Mouse (Mus musculus) C2C12 (cell line): Measurements from ENCODE around the gene C2cd5. TPM values are rescaled to one million over a fixed set of nuclear protein-coding genes. Genes with fewer than 3 reads are reported as not detected.

Source experiments
- H3K27me3 ChIP-seq: one replicate; pipeline ENCODE4 v1.6.1; 2011; ENCODE audit not compliant: control insufficient read depth, insufficient read depth, insufficient read length
- H3K36me3 ChIP-seq: one replicate; pipeline ENCODE4 v1.6.1; 2011; ENCODE audit not compliant: control insufficient read depth, insufficient read depth
- H3K4me3 ChIP-seq: one replicate; pipeline ENCODE4 v1.5.1; 2011; ENCODE audit warnings: mild to moderate bottlenecking, control low read depth; ENCODE audit not compliant: poor library complexity, insufficient read depth, severe bottlenecking
- H3K79me2 ChIP-seq: one replicate; pipeline ENCODE4 v1.6.1; 2011; ENCODE audit not compliant: control insufficient read depth, insufficient read depth
- H3K79me3 ChIP-seq: one replicate; pipeline ENCODE4 v1.6.1; 2011; ENCODE audit warnings: low read depth, control low read depth
- H3ac ChIP-seq: one replicate; pipeline ENCODE3; 2011; ENCODE audit warnings: low read depth; ENCODE audit not compliant: control insufficient read depth, insufficient read length
- CEBPB ChIP-seq: IDR thresholded peaks from one replicate; pipeline ENCODE4 v1.6.1; 2011; ENCODE audit warnings: low read depth, mild to moderate bottlenecking, control low read depth, moderate library complexity
- CTCF ChIP-seq: IDR thresholded peaks from one replicate; pipeline ENCODE4 v1.5.1; 2011; ENCODE audit not compliant: control insufficient read depth, insufficient read depth, insufficient read length
- FOSL1 ChIP-seq: IDR thresholded peaks from one replicate; pipeline ENCODE4 v1.8.0; 2011; ENCODE audit warnings: mild to moderate bottlenecking, low read length; ENCODE audit not compliant: poor library complexity, insufficient read depth, severe bottlenecking
- MAX ChIP-seq: IDR thresholded peaks from one replicate; pipeline ENCODE4 v1.6.1; 2011; ENCODE audit warnings: mild to moderate bottlenecking, control low read depth
- MYOD1 ChIP-seq: IDR thresholded peaks from one replicate; pipeline ENCODE4 v1.6.1; 2011; ENCODE audit warnings: low read depth; ENCODE audit not compliant: control insufficient read depth, insufficient read length
- MYOG ChIP-seq: IDR thresholded peaks from one replicate; pipeline ENCODE4 v1.6.1; 2011; ENCODE audit not compliant: control insufficient read depth, insufficient read length; ENCODE audit errors: extremely low read depth
- USF1 ChIP-seq: IDR thresholded peaks from one replicate; pipeline ENCODE4 v1.6.1; 2011; ENCODE audit warnings: low read depth, mild to moderate bottlenecking, control low read depth, moderate library complexity
- polyA plus RNA-seq: library from polyadenylated mRNA; unstranded; fragments of >200 nt; fragmentation: generic; extraction: Trizol; gene quantifications from one replicate; pipeline ENCODE4 v1.2.1, GENCODE M21; 2012; ENCODE audit warnings: missing spikeins

C2cd5 gene
- polyA plus RNA-seq, 1 experiment, result 4.8 TPM

DNA sequence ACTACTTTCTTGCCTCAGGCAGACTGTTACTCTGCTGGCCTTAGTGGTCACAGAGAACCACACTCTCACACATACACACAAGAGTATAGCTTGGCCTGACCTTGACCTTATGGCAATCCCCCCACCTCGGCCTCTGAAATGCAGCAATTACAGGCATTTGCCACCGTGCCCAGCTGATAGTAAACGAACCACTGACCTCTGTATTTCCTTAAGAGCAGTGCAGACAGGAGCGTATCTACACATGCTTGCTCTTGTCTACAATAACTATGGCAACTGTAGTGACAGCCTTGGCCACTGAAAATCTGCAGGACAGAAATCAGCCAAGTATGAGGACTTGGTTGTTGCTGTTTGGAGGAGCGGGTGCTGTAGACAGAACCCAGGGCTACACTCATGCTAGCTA, 37.4 kb upstream of the C2cd5 start:
- no peaks in the 10 kb centered on the region for H3K27me3 ChIP-seq
- no peaks in the 10 kb centered on the region for H3K79me2 ChIP-seq
- H3K36me3 ChIP-seq, result no peaks in the 10 kb centered on the region
- no peaks in the 10 kb centered on the region for H3K79me3 ChIP-seq
- H3K4me3 ChIP-seq, result no peak overlapping the region
- no peak overlapping the region for H3ac ChIP-seq
- TF ChIP-seq CTCF (no peak), MAX (no peak), USF1 (no peak), CEBPB (no peak), FOSL1 (no peak), MYOD1 (no peak), MYOG (no peak)

DNA sequence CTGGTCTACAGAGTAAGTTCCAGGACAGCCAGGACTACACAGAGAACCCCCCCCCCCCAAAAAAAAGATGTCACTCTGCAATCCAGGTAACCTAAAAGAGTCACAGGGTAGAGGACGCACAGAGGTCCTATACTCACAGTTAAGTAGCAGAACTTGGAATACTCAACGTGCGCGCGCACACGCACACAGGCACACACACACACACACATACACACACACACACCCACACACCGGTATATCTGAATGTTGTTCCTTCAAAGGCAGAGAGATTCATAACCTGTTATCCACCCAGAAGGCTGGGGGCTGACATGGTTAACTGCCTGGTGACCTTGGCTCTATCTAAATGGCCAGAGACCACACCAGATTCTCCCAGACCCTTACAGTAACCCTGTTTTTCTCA, 36.7 kb upstream of the C2cd5 start:
- Histone ChIP-seq H3K79me3 (no peaks in the 10 kb centered on the region), H3K36me3 (no peaks in the 10 kb centered on the region), H3K4me3 (no peak overlapping the region), H3K27me3 (no peaks in the 10 kb centered on the region), H3ac (no peak overlapping the region), H3K79me2 (no peaks in the 10 kb centered on the region)
- TF ChIP-seq USF1 (no peak), MAX (no peak), FOSL1 (no peak), MYOG (no peak), MYOD1 (no peak), CTCF (no peak), CEBPB (no peak)

DNA sequence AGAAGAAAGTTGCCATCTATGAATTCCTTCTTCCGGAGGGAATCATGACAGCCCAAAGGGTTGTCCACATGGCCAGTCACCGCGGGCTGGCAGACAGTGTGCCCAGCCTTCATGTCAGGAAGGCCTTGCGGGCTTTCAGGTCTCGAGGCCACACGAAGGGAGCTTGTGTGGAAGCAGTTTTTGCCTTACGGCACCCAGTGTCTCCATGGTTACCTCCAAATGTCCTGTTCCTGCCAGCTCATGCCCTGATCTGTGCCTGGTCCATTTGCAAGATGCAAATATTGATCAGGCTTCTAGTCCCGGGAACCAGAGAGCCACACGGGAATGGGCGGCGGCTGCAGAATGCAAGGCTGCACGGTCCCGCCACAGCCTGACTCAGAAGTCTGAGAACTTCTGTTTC, 35.2 kb upstream of the C2cd5 start:
- Histone ChIP-seq H3K79me2 (no peaks in the 10 kb centered on the region), H3K4me3 (no peak overlapping the region)

DNA sequence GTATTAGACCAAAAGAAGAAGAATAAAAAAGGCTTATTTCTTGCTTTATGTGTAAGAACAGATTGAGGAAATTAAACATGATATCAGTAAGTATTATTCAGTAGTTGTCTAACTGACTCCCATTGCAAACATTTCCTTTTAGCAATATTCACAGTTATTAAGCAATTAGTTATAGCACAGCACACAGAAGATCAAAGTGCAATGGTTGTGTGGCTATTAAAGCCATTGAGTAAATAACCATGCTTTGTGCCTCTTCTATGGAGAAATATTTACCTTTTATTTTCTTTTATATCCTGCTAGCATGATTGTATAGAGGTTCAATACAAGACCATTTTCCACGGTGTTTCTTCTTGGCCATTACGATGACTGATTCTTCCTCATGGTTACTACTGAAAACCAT, 33.2 kb upstream of the C2cd5 start:
- Histone ChIP-seq H3K79me3 (no peaks in the 10 kb centered on the region), H3K4me3 (no peak overlapping the region), H3K79me2 (no peaks in the 10 kb centered on the region), H3K36me3 (no peaks in the 10 kb centered on the region), H3K27me3 (no peaks in the 10 kb centered on the region), H3ac (no peak overlapping the region)
- TF ChIP-seq FOSL1 (no peak), MYOD1 (no peak), USF1 (no peak), MAX (no peak), CEBPB (no peak), CTCF (no peak), MYOG (no peak)

More for the DNA sequence above, 35.2 kb upstream of the C2cd5 start:
- Histone ChIP-seq H3K27me3 (no peaks in the 10 kb centered on the region), H3K79me3 (no peaks in the 10 kb centered on the region), H3K36me3 (no peaks in the 10 kb centered on the region), H3ac (no peak overlapping the region)
- no peak for TF ChIP-seq CEBPB
- TF ChIP-seq FOSL1, result no peak
- no peak for TF ChIP-seq USF1
- TF ChIP-seq MYOD1, result no peak
- no peak for TF ChIP-seq MYOG
- no peak for TF ChIP-seq CTCF
- no peak for TF ChIP-seq MAX

DNA sequence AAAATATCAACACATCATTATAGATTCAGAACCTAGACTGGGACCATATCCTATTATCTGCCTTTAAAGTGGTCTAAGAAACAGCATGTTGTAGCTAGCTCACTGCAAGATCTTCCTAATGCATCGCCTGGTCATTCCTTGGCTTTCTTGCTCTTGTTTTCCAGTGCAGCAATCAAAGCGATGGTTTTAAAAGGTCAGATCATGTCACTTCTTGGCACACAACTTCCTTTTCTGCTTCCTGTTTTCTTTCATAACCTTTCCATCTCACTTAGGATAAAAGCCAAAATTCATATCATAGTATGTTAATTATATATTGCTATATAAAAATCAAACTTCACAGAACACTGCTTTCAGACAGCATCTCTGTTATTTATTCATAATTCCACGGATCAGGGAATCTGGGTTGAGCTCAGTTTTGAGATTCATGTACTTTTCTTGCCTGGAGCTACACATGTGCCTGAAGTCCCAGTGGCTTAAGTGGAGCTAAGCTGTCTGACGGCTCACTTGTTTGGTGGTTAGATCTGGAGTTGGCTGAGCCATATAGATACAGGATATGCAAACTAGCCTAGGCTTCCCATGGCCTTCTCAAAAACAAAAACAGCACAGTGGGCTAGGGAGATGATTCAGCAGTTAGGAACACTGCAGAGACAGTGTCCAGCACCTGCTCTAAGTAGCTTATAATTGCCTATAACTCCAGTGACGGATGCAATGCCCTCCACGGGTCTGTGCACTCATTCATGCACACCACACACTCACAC, 32.1 kb upstream of the C2cd5 start:
- no peak overlapping the region for H3ac ChIP-seq

More for the DNA sequence above, 32.1 kb upstream of the C2cd5 start:
- Histone ChIP-seq H3K4me3 (no peak overlapping the region), H3K79me3 (no peaks in the 10 kb centered on the region), H3K36me3 (no peaks in the 10 kb centered on the region), H3K79me2 (no peaks in the 10 kb centered on the region), H3K27me3 (no peaks in the 10 kb centered on the region)
- TF ChIP-seq MYOD1 (no peak), CEBPB (no peak), FOSL1 (no peak), USF1 (no peak), MAX (no peak), MYOG (no peak), CTCF (no peak)
